Mouse (Mus musculus) limb, embryonic 14.5 days (tissue): ENCODE data around the gene Pold2. TPM values are rescaled to one million over a fixed set of nuclear protein-coding genes. Genes with fewer than 3 reads are reported as not detected.

Experiments
- ATAC-seq: fragments of 200-750 bp; cut with Nextera tagmentation; 2 replicates; pipeline ENCODE4 v1.8.0; 2017; ENCODE audit warnings: low read depth, moderate number of reproducible peaks, moderate TSS enrichment; ENCODE audit not compliant: low FRiP score
- DNase-seq: peaks from one replicate; pipeline ENCODE4 v3.0.0-alpha.2; 2015; ENCODE audit warnings: low spot score
- H3K27ac ChIP-seq: fragments of 300-500 bp; sonication (generic); replicated peaks from 2 replicates; pipeline ENCODE4 v1.5.1; 2014; ENCODE audit warnings: low read depth, mild to moderate bottlenecking, low read length, moderate library complexity, mixed read lengths
- H3K27me3 ChIP-seq: fragments of 300-500 bp; sonication (generic); 2 replicates; pipeline ENCODE4 v1.6.1; 2014; ENCODE audit warnings: low read length, mixed read lengths; ENCODE audit not compliant: control insufficient read depth, insufficient read depth
- H3K36me3 ChIP-seq: fragments of 300-500 bp; sonication (generic); 2 replicates; pipeline ENCODE4 v1.6.1; 2014; ENCODE audit warnings: mild to moderate bottlenecking, low read length, moderate library complexity, mixed read lengths; ENCODE audit not compliant: control insufficient read depth, insufficient read depth
- H3K4me1 ChIP-seq: fragments of 300-500 bp; sonication (generic); 2 replicates; pipeline ENCODE4 v1.6.1; 2014; ENCODE audit warnings: antibody characterized with exemption, low read length, mixed read lengths; ENCODE audit not compliant: control insufficient read depth, insufficient read depth
- H3K4me2 ChIP-seq: fragments of 300-500 bp; sonication (generic); replicated peaks from 2 replicates; pipeline ENCODE4 v1.6.1; 2014; ENCODE audit warnings: low read depth, mild to moderate bottlenecking, low read length, moderate library complexity; ENCODE audit not compliant: severe bottlenecking
- H3K4me3 ChIP-seq: fragments of 300-500 bp; sonication (generic); replicated peaks from 2 replicates; pipeline ENCODE4 v1.5.1; 2014; ENCODE audit warnings: low read length
- H3K9ac ChIP-seq: fragments of 300-500 bp; sonication (generic); 2 replicates; pipeline ENCODE4 v1.6.1; 2014; ENCODE audit warnings: mild to moderate bottlenecking, low read depth, low read length, moderate library complexity; ENCODE audit not compliant: severe bottlenecking
- H3K9me3 ChIP-seq: fragments of 300-500 bp; sonication (generic); 2 replicates; pipeline ENCODE4 v1.6.1; 2016; ENCODE audit warnings: low read length; ENCODE audit not compliant: control insufficient read depth
- POLR2A ChIP-seq: fragments of 200-500 bp; IDR thresholded peaks from 2 replicates; pipeline ENCODE4 v1.8.0; 2012; ENCODE audit warnings: inconsistent platforms, mild to moderate bottlenecking, moderate library complexity, borderline replicate concordance; ENCODE audit not compliant: insufficient read depth, insufficient read length; ENCODE audit errors: extremely low read depth
- WGBS: fragments of 180-500 bp; shearing (Covaris S2); extraction: QIAGEN DNeasy Blood & Tissue Kit; methylation state at CpG from one replicate; pipeline ENCODE4 v1.1.7; 2014; 5-methylcytosine and 5-hydroxymethylcytosine counted together
- polyA plus RNA-seq, 2 experiments: library from polyadenylated mRNA; depleted of rRNA in 1 of 2; stranded (reverse) in 1 of 2; unstranded in 1 of 2; fragments of >200 nt; fragmentation: Nextera tagmentation in 1 of 2; extraction: Ambion mirVana in 1 of 2; gene quantifications; 2 replicates each; pipeline versions ENCODE4 v1.2.1 to v1.2.3; 2012 to 2014

Gene Pold2
- 158 and 206 TPM in 2 replicates for polyA plus RNA-seq (2012; rRNA removed)
- 95.7 and 95.8 TPM in 2 replicates for polyA plus RNA-seq (2014; fragmentation: Nextera tagmentation; extraction: Ambion mirVana)

DNA sequence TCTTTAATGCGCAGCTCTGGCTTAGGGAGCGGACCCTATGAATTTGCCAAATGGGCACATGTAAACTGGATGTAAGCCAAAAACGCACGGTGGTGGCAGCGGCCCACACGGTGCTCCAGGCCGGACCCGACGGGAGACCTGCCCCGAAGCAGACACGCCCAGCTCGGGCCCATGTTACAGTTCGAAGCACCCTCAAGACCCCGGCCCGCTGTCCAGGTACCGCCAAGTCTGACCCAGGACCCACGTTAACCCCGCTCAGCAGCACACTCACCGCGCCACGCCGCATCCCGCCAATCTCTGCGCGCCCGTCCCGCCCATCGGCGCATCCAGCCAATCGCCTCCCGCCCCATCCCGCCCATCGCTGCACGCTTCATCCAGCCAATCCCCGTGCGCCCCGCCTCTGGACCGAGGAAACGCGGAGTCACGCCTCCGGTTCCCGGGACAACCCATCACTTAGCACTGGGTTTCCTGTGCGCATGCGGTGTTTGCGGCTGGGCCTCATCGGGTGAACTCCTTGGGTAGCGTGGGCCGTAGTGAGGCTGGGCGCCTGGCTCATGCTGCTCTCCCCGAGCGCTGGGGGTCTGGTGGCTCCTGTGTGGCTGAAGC lies at the start of gene Pold2:
TSS of gene Pold2 (minus strand) at position 372 of the 606 bp plus-strand sequence.
- peak within 1 kb of the TSS; percentile 68 for H3K9ac ChIP-seq
- no peaks in the 10 kb centered on the region for H3K9me3 ChIP-seq
- peak within 1 kb of the TSS; percentile 81 for H3K27ac ChIP-seq
- no peaks in the 10 kb centered on the region for H3K27me3 ChIP-seq
- H3K4me3 ChIP-seq = peak within 1 kb of the TSS; percentile 59
- peaks cover 33% of the 10 kb centered on the region for H3K36me3 ChIP-seq
- under 1% methylated on average over 51 of the region's 52 CpGs for WGBS
- peak within 1 kb of the TSS; percentile 60 for H3K4me2 ChIP-seq
- DNase-seq = peak; percentile 98
- H3K4me1 ChIP-seq = peaks cover 14% of the 10 kb centered on the region
- peak; percentile 65; the same call in 1 of the 2 replicates for TF ChIP-seq POLR2A
- peak; percentile 99 for ATAC-seq

DNA sequence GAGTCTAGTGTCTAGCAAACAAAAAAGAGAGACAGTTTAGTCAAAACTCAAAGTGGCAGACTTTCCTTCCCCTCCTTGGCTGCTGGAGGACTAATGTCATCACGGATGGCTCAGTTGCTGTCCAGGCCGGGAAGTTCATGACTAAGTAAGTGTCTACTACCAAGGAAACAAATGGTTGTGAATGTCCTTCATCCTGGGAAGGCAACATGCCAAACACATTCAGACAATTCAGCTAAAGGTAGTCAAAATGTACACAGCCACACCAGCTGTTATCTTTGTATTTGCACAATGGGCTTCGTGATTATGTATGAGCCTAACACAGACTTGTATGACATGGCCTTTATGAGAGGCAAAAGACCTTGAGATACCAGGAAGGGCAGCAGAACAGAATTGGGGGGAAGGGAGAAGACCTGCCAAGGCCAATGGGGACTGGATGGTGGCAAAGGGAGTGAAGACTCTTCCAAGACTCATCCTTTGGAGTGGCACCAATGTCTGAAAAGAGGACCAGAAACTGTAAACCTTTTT lies 48.7 kb upstream of the Pold2 start:
- no peak overlapping the region for H3K9ac ChIP-seq

DNA sequence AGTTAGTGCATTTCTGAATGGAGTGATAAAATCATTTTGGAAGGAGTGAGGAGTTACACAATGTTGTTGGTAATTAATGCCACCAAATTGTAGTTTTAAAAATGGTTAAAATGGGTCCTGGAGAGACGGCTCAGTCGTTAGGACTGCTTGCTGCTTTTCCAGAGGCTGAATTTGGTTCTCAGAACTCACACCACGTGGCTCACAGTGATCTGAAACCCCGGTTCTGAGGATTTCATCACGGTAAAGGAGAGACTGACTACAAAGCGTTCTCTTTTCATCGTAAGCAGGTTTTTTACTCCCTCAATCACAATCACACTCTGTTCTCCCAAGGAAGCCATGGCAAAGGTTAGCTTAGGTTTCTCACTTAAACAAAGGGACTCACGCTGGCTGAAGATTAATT lies 46.6 kb upstream of the Pold2 start:
- 48% methylated on average over 8 of the region's 8 CpGs for WGBS
- Histone ChIP-seq H3K36me3 (no peaks in the 10 kb centered on the region), H3K4me2 (no peak overlapping the region), H3K4me3 (no peak overlapping the region), H3K27me3 (no peaks in the 10 kb centered on the region), H3K9me3 (no peaks in the 10 kb centered on the region), H3K9ac (no peak overlapping the region), H3K27ac (no peak overlapping the region), H3K4me1 (no peaks in the 10 kb centered on the region)
- DNase-seq (no peak), ATAC-seq (no peak)
- TF ChIP-seq POLR2A = no peak

More for the DNA sequence above, 48.7 kb upstream of the Pold2 start:
- DNase-seq (no peak), ATAC-seq (no peak)
- Histone ChIP-seq H3K4me2 (no peak overlapping the region), H3K27ac (no peak overlapping the region), H3K4me3 (no peak overlapping the region), H3K27me3 (no peaks in the 10 kb centered on the region), H3K4me1 (no peaks in the 10 kb centered on the region), H3K9me3 (no peaks in the 10 kb centered on the region), H3K36me3 (no peaks in the 10 kb centered on the region)
- no peak for TF ChIP-seq POLR2A
- 88% methylated on average over 3 of the region's 3 CpGs for WGBS

DNA sequence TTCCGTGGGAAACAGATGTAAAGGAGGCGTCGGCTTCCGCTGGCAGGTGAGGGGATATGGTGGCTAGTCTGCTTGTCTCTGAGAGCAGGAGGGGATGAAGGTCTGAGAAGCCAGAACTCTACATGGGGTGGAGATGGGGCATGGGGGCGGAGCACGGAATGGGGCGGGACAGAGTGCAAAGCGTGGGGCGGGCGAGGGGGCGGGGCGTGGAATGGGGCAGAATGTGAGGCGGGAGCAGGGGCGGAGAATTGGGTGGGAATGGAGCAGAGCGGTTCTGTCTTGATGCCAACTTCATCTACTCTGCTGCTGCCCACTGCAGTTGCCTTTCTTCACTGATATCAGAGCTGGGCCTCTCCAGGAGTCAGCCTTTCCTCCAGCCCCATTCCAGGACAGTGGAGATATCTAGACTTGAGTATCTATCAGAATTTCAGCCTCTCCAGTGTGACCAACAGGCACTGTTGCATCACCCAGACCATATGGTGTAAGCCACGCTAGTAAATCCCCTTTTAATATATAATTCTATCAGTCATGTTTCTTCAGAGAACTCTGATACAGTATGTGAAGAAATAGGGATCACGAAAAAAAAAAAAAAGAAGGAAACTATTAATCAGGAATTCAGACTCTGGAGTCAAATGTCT lies 42.4 kb upstream of the Pold2 start:
- no peak for TF ChIP-seq POLR2A
- Histone ChIP-seq H3K4me3 (no peak overlapping the region), H3K9me3 (no peaks in the 10 kb centered on the region), H3K36me3 (no peaks in the 10 kb centered on the region), H3K4me1 (no peaks in the 10 kb centered on the region), H3K9ac (no peak overlapping the region), H3K27ac (no peak overlapping the region), H3K27me3 (no peaks in the 10 kb centered on the region), H3K4me2 (no peak overlapping the region)
- ATAC-seq = no peak
- DNase-seq = no peak
- WGBS = 27% methylated on average over 17 of the region's 17 CpGs

DNA sequence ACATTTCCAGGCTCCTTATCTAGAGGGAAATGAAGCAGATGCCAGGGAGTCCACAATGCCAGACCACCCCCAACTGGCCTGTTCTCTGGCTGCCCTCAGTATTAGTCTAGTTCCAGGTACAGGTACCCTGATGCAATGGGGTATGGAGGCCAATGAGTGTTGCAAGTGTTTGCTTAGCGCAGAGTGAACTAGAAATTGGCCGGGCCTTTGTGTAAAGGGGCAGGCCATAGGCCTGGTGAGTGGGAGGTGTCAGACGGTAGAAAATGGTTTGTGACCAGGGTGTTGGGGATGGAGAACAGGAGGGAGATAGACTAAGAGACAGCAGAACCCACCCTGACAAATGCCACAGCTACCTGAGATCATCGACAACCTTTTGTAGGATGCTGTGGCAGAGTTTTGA lies 41.5 kb upstream of the Pold2 start:
- H3K4me2 ChIP-seq = no peak overlapping the region
- no peaks in the 10 kb centered on the region for H3K27me3 ChIP-seq
- DNase-seq (no peak), ATAC-seq (no peak)
- no peak overlapping the region for H3K9ac ChIP-seq
- no peak for TF ChIP-seq POLR2A
- H3K36me3 ChIP-seq = no peaks in the 10 kb centered on the region
- WGBS = 93% methylated on average over 4 of the region's 4 CpGs
- H3K4me1 ChIP-seq = no peaks in the 10 kb centered on the region
- H3K4me3 ChIP-seq = no peak overlapping the region
- H3K27ac ChIP-seq = no peak overlapping the region
- H3K9me3 ChIP-seq = no peaks in the 10 kb centered on the region
